Mouse (Mus musculus) heart, adult 2 months (tissue): Measurements from ENCODE around the gene Dclk2. TPM values are rescaled to one million over a fixed set of nuclear protein-coding genes. Genes with fewer than 3 reads are reported as not detected.
A peak's percentile ranks its signal among the peaks of the same experiment; 100 is the strongest.

Experiments used
- DNase-seq, 2 experiments: peaks; one replicate each; pipeline ENCODE4 v3.0.0; 2021
- H3K27ac ChIP-seq: fragments of 200-600 bp; 2 replicates; pipeline ENCODE4 v1.8.1; 2022
- H3K27me3 ChIP-seq: fragments of 200-500 bp; 2 replicates; pipeline ENCODE4 v1.6.1; 2012; ENCODE audit warnings: mild to moderate bottlenecking, low read length, inconsistent platforms, mixed read lengths; ENCODE audit not compliant: control insufficient read depth, insufficient read depth
- H3K36me3 ChIP-seq: fragments of 200-500 bp; 2 replicates; pipeline ENCODE4 v1.6.1; 2012; ENCODE audit warnings: low read length, inconsistent platforms; ENCODE audit not compliant: control insufficient read depth, insufficient read depth
- H3K4me1 ChIP-seq: fragments of 200-500 bp; 2 replicates; pipeline ENCODE4 v1.6.1; 2011; ENCODE audit warnings: low read length; ENCODE audit not compliant: control insufficient read depth, insufficient read depth
- H3K4me3 ChIP-seq: fragments of 200-600 bp; 2 replicates; pipeline ENCODE4 v1.8.1; 2022
- H3K79me2 ChIP-seq: fragments of 200-500 bp; replicated peaks from 2 replicates; pipeline ENCODE4 v1.6.1; 2012; ENCODE audit warnings: mild to moderate bottlenecking, inconsistent platforms, low read length, moderate library complexity, mixed read lengths; ENCODE audit not compliant: control insufficient read depth, insufficient read depth
- H3K9ac ChIP-seq: fragments of 200-500 bp; 2 replicates; pipeline ENCODE4 v1.6.1; 2012; ENCODE audit warnings: low read depth, mild to moderate bottlenecking, control low read depth, inconsistent platforms, low read length, mixed read lengths
- CTCF ChIP-seq: fragments of 200-600 bp; IDR thresholded peaks from 2 replicates; pipeline ENCODE4 v1.8.1; 2022; ENCODE audit warnings: antibody characterized with exemption, mild to moderate bottlenecking, moderate library complexity
- EP300 ChIP-seq: fragments of 200-500 bp; IDR thresholded peaks from 2 replicates; pipeline ENCODE4 v1.6.1; 2011; ENCODE audit warnings: low read depth, low read length, control low read depth; ENCODE audit not compliant: insufficient read depth
- POLR2A ChIP-seq: fragments of 200-500 bp; IDR thresholded peaks from 2 replicates; pipeline ENCODE4 v1.6.1; 2011; ENCODE audit warnings: mild to moderate bottlenecking, low read depth, low read length, control low read depth; ENCODE audit not compliant: insufficient read depth
- WGBS: fragments of 180-500 bp; shearing (Covaris S2); methylation state at CpG from one replicate; pipeline ENCODE4 v1.1.7; 2018; 5-methylcytosine and 5-hydroxymethylcytosine counted together
- intact Hi-C: fragments of 180-260 bp; cut with DNase I; formaldehyde crosslinking; loops from one replicate; pipeline ENCODE4 v1.15.1; 2025
- polyA plus RNA-seq: library from polyadenylated mRNA; depleted of rRNA; stranded (reverse); fragments of >200 nt; gene quantifications from 2 replicates; pipeline ENCODE4 v1.2.3, GENCODE M21; 2012
- total RNA-seq, 2 experiments: library from RNA; stranded (reverse); gene quantifications; 2 replicates each; pipeline ENCODE4 v1.2.3; 2021

Gene Dclk2
- total and polyA plus RNA-seq, 3 experiments = 1.1 to 2.6 (median 1.5) TPM

GRCm38 (mm10) chr3:86954521-86954920, 33.9 kb upstream of the Dclk2 start:
- intact Hi-C loops = no loop called here
- no peaks in the 10 kb centered on the region for H3K79me2 ChIP-seq
- 31% methylated on average over 1 of the region's 1 CpGs for WGBS
- no peaks in the 10 kb centered on the region for H3K27me3 ChIP-seq
- no peaks in the 10 kb centered on the region for H3K36me3 ChIP-seq
- TF ChIP-seq POLR2A = no peak
- no peak for TF ChIP-seq CTCF
- H3K4me1 ChIP-seq = peaks cover 2% of the 10 kb centered on the region
- no peak overlapping the region for H3K27ac ChIP-seq
- no peak overlapping the region for H3K4me3 ChIP-seq
- H3K9ac ChIP-seq = no peak overlapping the region
- DNase-seq = no peak

- Histone ChIP-seq H3K36me3 (no peaks in the 10 kb centered on the region), H3K4me1 (no peaks in the 10 kb centered on the region), H3K79me2 (no peaks in the 10 kb centered on the region), H3K27me3 (no peaks in the 10 kb centered on the region), H3K4me3 (no peak overlapping the region), H3K27ac (no peak overlapping the region), H3K9ac (no peak overlapping the region)
- 76% methylated on average over 4 of the region's 4 CpGs for WGBS
- DNase-seq = no peak
- no peak for TF ChIP-seq POLR2A
- peak; percentile 26 for TF ChIP-seq CTCF
- intact Hi-C loops = no loop called here
These were observed 33.2 kb upstream of the Dclk2 start for GRCm38 (mm10) chr3:86953819-86954218.

GRCm38 (mm10) chr3:86950652-86951051, 30.0 kb upstream of the Dclk2 start:
- Histone ChIP-seq H3K79me2 (no peaks in the 10 kb centered on the region), H3K27me3 (no peaks in the 10 kb centered on the region), H3K4me1 (no peaks in the 10 kb centered on the region), H3K9ac (no peak overlapping the region), H3K36me3 (no peaks in the 10 kb centered on the region), H3K27ac (no peak overlapping the region), H3K4me3 (no peak overlapping the region)
- DNase-seq = no peak
- intact Hi-C loops = no loop called here
- TF ChIP-seq EP300 (no peak), CTCF (no peak), POLR2A (no peak)
- WGBS = 47% methylated on average over 2 of the region's 2 CpGs

- Histone ChIP-seq H3K27ac (no peak overlapping the region), H3K4me3 (no peak overlapping the region), H3K36me3 (no peaks in the 10 kb centered on the region), H3K27me3 (no peaks in the 10 kb centered on the region), H3K4me1 (no peaks in the 10 kb centered on the region), H3K9ac (no peak overlapping the region), H3K79me2 (no peaks in the 10 kb centered on the region)
- no peak for DNase-seq
- intact Hi-C loops = no loop called here
- no peak for TF ChIP-seq EP300
- TF ChIP-seq POLR2A = no peak
- TF ChIP-seq CTCF = no peak
- 19% methylated on average over 2 of the region's 2 CpGs for WGBS
These were observed 15.7 kb upstream of the Dclk2 start for GRCm38 (mm10) chr3:86936254-86936836.

- no peak for DNase-seq
- 78% methylated on average over 7 of the region's 7 CpGs for WGBS
- H3K4me3 ChIP-seq = no peak overlapping the region
- no peaks in the 10 kb centered on the region for H3K79me2 ChIP-seq
- no peak for TF ChIP-seq POLR2A
- no peak for TF ChIP-seq EP300
- TF ChIP-seq CTCF = no peak
- no peaks in the 10 kb centered on the region for H3K27me3 ChIP-seq
- intact Hi-C loops = no loop called here
- H3K36me3 ChIP-seq = no peaks in the 10 kb centered on the region
- no peak overlapping the region for H3K27ac ChIP-seq
- H3K9ac ChIP-seq = no peak overlapping the region
- no peaks in the 10 kb centered on the region for H3K4me1 ChIP-seq
These were observed 12.8 kb upstream of the Dclk2 start for GRCm38 (mm10) chr3:86933446-86933845.

GRCm38 (mm10) chr3:86923686-86924085, 3.0 kb upstream of the Dclk2 start:
- H3K79me2 ChIP-seq = no peaks in the 10 kb centered on the region
- H3K27me3 ChIP-seq = no peaks in the 10 kb centered on the region
- no peak overlapping the region for H3K9ac ChIP-seq
- no peaks in the 10 kb centered on the region for H3K36me3 ChIP-seq
- no peak for TF ChIP-seq EP300
- TF ChIP-seq CTCF = no peak
- no peak for TF ChIP-seq POLR2A
- H3K4me1 ChIP-seq = no peaks in the 10 kb centered on the region
- DNase-seq = no peak
- H3K27ac ChIP-seq = no peak overlapping the region
- H3K4me3 ChIP-seq = no peak overlapping the region
- intact Hi-C loops = loop anchor here (5.0 kb wide), 2 partner anchors 76 to 701 kb away; partner anchors contain the start of gene Lrba
- 87% methylated on average over 10 of the region's 10 CpGs for WGBS
